Mouse (Mus musculus) adrenal gland, postnatal 0 days (tissue): Measurements from ENCODE around the gene Dync2li1. TPM values are rescaled to one million over a fixed set of nuclear protein-coding genes. Genes with fewer than 3 reads are reported as not detected.

Experiments used
- polyA plus RNA-seq: library from polyadenylated mRNA; unstranded; fragments of >200 nt; fragmentation: Nextera tagmentation; extraction: Ambion mirVana; gene quantifications from 2 replicates; pipeline ENCODE4 v1.2.1, GENCODE M21; 2015

Dync2li1 gene
- polyA plus RNA-seq, result 31.7 and 36.8 TPM in 2 replicates

GRCm38 (mm10) chr17:84626276-84626856 is at the start of gene Dync2li1:
Gene Dync2li1 (plus strand): TSS chr17:84626496.

GRCm38 (mm10) chr17:84675951-84676366 is 49.7 kb downstream of the Dync2li1 start, which contains the start of gene Abcg8:
Gene Abcg8 (plus strand): TSS chr17:84676302.

GRCm38 (mm10) chr17:84682734-84683717 is 56.7 kb downstream of the Dync2li1 start, which contains the start of gene Abcg5:
Gene Abcg5 (minus strand): TSS chr17:84683011.

Other genes starting within 250 kb of the Dync2li1 start
- 2.0 and 4.2 TPM in 2 replicates for gene Thada, start 160.3 kb upstream of the Dync2li1 start, polyA plus RNA-seq
- gene Plekhh2, start 114.6 kb upstream of the Dync2li1 start, polyA plus RNA-seq, result 3.2 and 3.4 TPM in 2 replicates
- gene Abcg8, start 49.8 kb downstream of the Dync2li1 start, polyA plus RNA-seq, result 0.14 and 0.55 TPM in 2 replicates
- 1.5 and 2.2 TPM in 2 replicates for gene Abcg5, start 56.5 kb downstream of the Dync2li1 start, polyA plus RNA-seq
- gene Lrpprc, start 164.3 kb downstream of the Dync2li1 start, polyA plus RNA-seq, result 19.2 and 26.2 TPM in 2 replicates